Mouse (Mus musculus) heart, postnatal 14 days (tissue): ENCODE results near the gene Slc1a7. TPM values are rescaled to one million over a fixed set of nuclear protein-coding genes. Genes with fewer than 3 reads are reported as not detected.
A peak's percentile ranks its signal among the peaks of the same experiment; 100 is the strongest.

Experiments
- DNase-seq, 2 experiments: peaks; one replicate each; pipeline ENCODE4 v3.0.0; 2021 to 2022
- intact Hi-C: fragments of 180-260 bp; cut with DNase I; formaldehyde crosslinking; loops from one replicate; pipeline ENCODE4 v1.15.1; 2025
- total RNA-seq, 2 experiments: library from RNA; stranded (reverse); gene quantifications; 2 replicates each; pipeline ENCODE4 v1.2.3; 2021

Gene Slc1a7
- total RNA-seq, 2 experiments from 2014 or later: 0.07 to 0.14 TPM

DNA sequence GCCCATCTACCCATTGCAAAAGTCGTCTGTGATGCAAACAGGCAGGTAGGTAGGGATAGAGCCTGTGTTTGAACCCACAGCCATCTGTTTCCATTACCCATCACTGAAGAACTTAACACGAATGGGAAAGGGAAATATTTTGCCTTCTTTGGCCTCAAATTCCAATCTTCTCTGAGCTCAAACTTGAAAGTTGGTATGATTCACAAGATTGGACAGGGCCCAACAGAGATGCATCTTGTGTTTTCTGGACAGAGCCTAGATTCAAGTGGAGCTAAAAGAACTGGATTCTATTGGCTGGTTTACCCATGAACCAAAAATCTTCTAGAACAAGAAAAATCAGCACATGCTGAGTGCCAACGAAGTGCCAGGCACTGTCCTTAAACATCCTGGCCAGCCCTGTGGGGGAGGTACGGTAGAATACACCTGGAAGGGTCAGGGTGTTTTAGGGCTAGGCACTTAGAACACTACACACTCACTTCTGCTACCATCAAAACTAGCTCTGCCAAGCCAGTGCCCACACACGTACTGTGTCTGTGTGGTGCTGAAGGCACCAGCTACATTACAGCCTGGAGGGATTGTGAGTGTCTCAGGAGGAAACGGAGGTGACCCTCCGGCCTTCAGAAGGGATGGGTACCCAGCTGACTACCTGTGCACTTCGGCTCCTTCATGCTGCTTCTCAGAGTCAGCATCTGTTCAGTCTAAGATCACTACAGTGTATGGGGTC, 65.1 kb downstream of the Slc1a7 start:
- intact Hi-C loops: loop anchor here (5.0 kb wide), 1 partner anchor 81 kb away; no protein-coding TSS in a partner anchor
- DNase-seq: no peak

DNA sequence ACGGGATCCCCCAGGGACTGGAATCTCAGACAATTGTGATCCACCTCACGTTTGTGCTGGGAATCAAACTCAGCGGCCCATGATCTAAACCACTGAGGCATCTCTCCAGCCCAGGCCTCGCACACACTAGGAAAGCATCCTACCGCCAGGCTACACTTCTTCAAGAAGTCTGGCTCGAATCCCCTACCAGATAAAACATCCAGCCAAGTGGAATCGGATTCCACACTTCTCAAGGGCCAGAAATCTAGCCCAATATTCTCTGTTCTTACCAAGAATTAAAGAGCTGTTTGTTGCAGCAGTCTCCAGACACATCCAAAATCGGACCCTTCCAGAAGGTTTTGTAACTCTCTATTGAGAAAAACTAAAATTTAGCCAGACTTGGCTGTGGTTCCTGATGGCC, 68.9 kb downstream of the Slc1a7 start:
- DNase-seq: no peak
- intact Hi-C loops: no loop called here

DNA sequence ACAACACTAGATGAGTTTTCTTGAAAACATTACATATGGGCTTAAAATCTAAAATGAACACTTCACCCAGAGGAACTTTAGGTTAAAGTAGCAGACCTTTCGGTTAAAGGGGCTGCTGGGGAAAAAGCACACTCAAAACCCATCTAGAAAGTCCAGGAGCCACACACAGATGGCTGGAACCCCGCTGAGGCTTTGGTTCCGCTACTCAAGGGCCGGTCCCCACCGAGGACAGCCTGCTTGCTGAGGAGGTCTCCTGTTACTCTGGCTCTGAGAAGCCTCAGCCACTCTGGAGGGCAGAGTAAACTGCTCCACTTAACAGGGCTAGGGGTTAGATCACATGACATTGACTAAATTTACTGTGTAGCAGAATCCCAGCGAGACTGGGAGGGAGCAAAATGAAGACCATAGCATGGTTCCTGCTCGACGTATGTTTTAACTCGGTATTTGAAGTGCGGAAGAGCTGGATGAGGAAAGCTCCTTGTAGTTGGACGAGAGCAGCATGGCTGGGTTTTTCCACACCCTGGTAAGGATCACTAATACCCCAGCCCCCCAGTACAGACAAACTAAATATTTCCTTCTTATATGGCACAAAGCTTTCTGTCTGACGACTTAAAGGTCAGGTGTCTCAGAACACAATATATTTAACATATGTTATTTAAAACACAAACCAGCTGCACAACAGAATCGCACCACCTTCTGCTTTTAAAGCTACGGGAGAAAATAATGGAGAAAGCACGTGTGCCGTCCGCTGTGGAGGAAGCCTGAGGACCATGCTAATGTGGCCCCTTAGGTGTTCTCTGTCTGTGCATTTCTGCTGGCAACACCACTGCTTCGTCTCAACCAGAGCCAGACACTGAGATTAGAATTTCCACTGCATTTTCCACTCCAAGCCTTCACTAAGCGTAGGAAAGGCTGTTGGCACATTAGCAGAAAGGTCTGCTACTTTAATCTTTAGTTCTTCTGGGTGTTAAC, 77.3 kb downstream of the Slc1a7 start:
- no peak for DNase-seq
- intact Hi-C loops: no loop called here

DNA sequence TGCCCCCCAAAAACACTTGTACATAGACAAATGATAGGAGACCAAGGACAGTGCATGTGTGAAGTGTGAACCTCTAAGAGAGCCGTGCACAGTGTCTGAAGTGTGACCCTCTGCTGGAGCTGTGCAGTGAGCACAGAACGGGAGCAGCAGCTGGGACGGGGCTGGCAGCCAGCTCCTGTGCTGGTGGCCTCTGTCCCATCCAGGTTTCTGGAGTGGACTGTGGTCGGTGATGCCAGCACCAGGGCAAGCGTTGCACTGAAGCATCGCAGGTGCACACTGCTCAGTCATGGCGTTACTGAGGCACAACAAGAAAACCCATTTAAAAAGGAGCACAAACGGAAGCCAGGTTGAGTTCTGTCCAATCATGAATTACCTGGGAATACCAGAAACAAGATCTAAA, 78.0 kb downstream of the Slc1a7 start:
- intact Hi-C loops: no loop called here
- DNase-seq: peak; percentile 35 to 41

DNA sequence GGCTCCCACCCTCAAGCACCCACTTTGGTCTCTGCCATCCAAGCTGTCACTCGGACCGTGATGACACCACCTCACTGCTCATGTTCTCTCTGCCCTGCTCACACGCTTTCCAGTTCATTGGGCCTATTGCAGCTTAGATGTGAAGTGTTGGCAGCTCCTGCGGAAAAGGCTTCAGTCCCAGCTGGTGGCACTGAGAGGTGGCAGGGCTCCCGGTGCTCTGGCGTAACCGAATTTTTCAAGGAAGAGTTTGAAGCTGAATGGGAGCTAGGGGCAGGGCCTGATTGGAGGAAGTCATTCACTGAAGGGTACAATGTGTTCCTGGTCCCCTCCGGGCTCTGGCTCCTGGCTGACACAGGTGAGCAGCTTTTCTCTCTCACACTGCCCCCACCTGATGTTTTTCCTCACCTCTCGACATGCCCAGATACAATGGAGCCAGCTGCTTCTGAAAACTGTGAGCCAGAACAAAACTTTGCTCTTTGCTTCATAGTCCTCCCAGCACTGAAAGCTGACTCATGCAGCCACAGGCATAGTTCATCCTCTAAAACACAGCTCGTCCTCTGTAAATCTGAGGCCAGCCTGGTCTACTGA, 83.6 kb downstream of the Slc1a7 start:
- DNase-seq: peak in 1 of 2 experiments; percentile 20

DNA sequence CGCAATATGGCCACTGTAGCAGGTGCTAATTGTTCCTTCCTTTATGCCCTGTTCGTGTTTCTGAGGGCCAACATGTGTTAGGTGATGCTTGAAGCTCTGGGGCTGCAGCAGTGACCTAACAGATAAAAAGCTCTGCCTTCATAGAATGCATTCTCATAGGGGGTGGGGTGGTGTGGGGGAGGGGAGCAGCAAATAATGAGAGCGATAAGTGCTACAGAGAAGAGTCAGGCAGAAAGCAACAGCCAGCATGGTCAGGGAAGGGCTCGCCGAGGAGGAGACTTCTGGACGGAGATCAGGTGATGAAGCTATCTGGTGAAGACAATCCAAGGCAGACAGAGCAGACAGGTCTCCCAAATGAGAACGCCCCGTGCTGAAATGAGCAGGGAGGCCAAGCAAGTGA, 84.5 kb downstream of the Slc1a7 start:
- intact Hi-C loops: no loop called here

More for the DNA sequence above, 83.6 kb downstream of the Slc1a7 start:
- intact Hi-C loops: no loop called here

DNA sequence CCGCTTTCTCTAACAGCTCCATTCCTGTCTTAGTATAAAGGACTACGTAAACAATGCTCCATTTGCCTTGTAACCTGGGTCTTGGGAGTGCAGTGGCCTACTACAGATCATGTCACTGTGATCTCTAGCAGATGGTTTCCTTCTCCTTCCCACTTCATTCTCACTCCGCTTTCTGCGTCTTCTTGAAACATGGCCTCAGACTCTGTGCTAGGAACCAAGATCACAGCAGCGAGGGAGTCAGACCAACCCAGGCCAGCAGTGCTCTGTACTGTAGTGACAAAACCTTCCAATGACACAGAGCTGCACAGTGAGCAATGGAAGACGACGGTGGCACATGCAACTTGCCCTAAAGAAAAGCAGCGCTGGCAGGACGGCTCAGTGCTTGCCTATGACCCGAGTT, 87.7 kb downstream of the Slc1a7 start:
- intact Hi-C loops: no loop called here
- DNase-seq: no peak

More for the DNA sequence above, 84.5 kb downstream of the Slc1a7 start:
- no peak for DNase-seq

DNA sequence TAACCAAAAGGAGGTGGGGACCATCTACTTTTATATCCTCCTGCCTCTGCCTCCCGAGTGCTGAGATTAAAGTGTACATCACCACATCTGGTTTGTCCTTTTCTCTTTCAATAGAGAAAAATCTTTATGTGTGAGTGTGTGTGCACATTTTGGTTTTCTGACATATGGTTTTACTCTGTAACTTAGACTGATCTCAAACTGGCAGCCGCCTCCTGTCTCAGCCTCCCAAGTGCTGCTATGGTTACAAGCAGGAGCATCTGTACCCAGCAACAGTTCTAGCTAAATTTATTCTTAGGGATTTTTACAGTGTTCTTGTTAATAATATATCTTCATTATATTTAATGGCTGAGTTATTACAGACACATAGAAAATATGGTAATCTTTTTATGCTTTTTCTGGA, 89.1 kb downstream of the Slc1a7 start:
- no peak for DNase-seq
- intact Hi-C loops: no loop called here

DNA sequence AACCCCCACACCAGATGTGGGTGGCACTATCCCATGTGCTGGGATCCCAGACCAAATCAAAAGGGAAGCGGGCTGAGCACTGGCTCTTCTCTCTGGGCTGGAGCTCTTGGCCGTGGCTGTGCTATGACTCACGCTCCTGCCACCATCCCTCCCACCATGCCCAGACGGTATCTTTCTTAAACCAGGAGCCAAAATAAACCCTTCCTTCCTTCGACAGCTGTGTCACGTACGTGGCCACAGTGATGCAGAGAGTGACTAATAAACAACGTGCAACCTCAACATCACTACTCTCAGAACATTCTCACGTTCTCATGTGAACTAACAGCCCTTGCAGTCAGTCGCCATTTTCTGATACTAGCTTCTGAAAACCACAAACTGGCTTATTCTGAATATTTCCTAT, 90.0 kb downstream of the Slc1a7 start:
- intact Hi-C loops: no loop called here
- DNase-seq: peak in 1 of 2 experiments; percentile 25

DNA sequence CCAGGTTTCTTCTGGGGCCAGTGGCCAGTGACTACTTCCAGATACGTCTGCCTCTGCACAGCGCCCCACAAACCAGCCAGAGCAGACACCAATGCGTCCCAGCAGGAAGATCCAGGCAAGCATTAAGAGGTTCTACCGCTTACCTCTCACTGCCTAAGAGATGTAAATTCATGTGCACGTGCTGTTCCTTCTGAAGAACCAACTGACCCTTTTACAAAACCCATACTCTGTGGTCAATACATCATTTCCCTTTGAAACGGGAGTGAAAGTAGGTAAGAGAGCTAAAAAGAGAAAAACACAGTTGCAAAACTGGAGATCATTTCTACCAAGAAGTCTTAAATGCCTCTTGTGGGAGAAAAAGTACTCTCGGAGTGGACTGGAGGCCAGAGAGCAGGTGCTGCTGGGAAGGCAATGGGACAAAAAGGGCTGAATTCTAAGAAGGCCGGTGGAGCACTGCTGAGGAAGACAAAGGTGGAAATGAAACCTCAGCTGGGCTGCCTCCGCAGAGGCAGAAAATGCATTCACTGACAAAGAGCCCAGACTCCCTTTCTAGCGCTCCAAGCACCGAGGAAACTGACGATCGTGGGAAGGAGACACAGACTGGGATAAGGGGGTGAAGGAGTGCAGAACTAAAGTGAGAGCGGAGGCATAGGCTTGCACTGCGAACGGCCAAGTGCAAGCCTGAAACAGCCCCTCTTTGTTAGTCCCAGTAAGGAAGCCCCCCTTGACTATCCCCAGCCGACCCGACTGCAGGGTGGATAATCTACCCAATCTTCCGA, 91.7 kb downstream of the Slc1a7 start:
- no peak for DNase-seq
- intact Hi-C loops: no loop called here

DNA sequence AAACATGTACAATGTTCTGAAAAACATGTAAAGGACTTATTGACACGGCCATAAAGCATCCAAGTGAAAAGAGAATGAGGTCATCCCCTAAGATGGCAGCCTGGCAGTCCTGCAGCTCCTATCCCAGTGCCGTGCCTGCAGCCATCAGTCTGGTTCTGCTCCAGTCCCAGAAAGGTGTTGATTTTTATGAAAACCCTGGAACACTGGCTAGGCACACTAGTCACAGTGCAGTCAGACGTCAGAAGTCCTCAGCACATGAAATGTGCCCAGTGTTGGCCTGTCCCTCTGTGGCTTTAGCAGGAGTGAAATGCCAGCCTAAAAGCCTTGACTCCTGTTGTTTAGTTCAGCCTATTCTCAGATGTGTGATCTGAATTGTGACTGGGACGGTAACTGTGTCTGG, 92.6 kb downstream of the Slc1a7 start:
- intact Hi-C loops: no loop called here

DNA sequence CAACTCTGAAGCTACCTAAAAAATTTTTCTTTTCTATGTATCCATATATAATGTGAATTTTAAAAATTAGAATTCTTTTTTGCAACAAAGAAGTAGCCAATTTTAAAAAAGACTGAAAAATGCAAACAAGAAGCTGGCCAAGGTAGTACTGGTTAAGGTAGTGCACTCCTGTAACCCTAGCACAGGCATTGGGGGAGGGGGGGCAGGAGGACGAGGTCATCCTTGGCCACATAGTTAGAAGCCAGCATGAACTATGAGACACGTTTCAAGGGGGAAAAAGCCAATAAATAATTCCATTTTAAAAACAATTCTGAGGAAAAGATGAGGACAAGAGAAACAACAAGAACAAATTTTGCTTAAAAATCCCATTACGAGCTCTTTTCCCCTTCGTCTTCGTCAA, 94.4 kb downstream of the Slc1a7 start:
- intact Hi-C loops: no loop called here
- no peak for DNase-seq

More for the DNA sequence above, 92.6 kb downstream of the Slc1a7 start:
- no peak for DNase-seq

Other genes starting within 250 kb of the Slc1a7 start
- under 1 TPM; 0.80 to 0.96 TPM for gene Lrp8, start 166.1 kb upstream of the Slc1a7 start, total RNA-seq
- gene Magoh, start 88.6 kb upstream of the Slc1a7 start, total RNA-seq: 10 to 100 TPM; 46.4 to 52.0 TPM
- gene 0610037L13Rik, start 78.5 kb upstream of the Slc1a7 start, total RNA-seq: 10 to 100 TPM; 54.1 to 56.9 TPM
- gene Cpt2, start 44.7 kb upstream of the Slc1a7 start, total RNA-seq: 100 to 1,000 TPM; 257 to 276 TPM
- 10 to 100 TPM; 16.0 to 31.0 TPM for gene Podn, start 128.1 kb downstream of the Slc1a7 start, total RNA-seq
- 100 to 1,000 TPM; 227 to 235 TPM for gene Scp2, start 176.7 kb downstream of the Slc1a7 start, total RNA-seq
- gene Echdc2, start 197.1 kb downstream of the Slc1a7 start, total RNA-seq: 10 to 100 TPM; 31.4 to 31.9 TPM
- gene Zyg11a, start 249.7 kb downstream of the Slc1a7 start, total RNA-seq: under 1 TPM; 0.12 TPM